Mouse (Mus musculus): ENCODE data around the gene Abcd1.

Gene Abcd1

DNA sequence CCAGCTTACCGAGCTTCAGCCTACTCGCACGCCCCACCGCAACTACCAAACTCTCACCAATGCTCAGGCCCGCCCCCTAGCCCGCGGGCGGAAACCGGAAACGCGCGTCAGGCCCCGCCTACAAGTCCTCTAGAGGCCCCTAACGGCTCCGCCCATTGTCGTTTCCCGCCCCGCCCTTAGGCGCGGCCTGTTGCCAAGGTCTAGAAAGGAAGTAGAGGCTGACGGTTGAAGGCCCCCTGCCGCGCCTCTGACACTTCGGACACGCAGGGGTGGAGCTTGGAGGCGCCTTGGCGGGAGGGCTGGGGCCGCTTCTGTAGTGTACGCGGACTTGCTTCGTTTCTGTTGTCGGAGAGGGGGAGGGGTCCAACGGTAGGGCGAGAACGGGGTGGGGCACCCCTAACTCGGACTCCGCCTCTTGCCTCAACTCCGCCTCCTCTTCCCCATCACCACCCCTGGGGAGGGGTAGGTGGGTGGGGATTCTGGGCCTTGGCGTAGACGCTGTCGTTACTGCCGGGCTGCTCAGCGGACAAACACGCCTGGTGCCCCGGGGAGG is at the start of gene Abcd1, which contains the start of gene Bcap31:
Gene Abcd1, plus strand, starts transcription at position 489 of the 553 bp plus-strand sequence.
Gene Bcap31, minus strand, starts transcription at position 67 of the 553 bp plus-strand sequence.
- in situ Hi-C loops (cut with MboI; ENCODE audit: unreplicated experiment in 2 of 2): loop anchor here (5.0 to 25.0 kb wide), 5 partner anchors 59 to 1696 kb away; partner anchors contain the start of genes Brcc3 (in 1 of the 2), Cmc4 (in 1 of the 2), Mtcp1 (in 1 of the 2) and Srpk3 (in 1 of the 2)

DNA sequence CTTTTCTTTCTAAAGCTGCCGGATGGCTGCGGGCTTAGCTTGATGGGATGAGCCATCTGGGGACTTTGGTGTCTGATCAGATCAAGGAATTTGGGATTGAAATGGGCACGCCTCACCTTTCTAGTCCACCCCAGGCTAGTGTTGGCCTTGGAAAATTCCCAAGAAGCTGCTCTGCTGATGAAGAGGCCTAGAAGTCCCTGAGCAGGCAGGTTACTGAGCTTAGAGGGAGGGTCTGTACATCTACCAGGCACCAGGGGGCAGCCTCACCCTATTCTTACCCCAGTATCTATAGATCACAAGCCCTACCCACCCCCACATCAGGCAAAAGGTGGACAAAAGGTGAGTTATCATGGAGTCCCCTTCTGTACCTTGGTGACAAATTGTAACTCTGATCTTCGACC is 44.4 kb upstream of the Abcd1 start:
- in situ Hi-C loops (cut with MboI; ENCODE audit: unreplicated experiment in 2 of 2): loop anchor here (25.0 kb wide), 2 partner anchors 210 to 660 kb away; partner anchors contain the start of gene Haus7 (in 1 of the 2)

- in situ Hi-C loops (cut with MboI; ENCODE audit: unreplicated experiment in 2 of 2): loop anchor here (25.0 kb wide), 2 partner anchors 211 to 661 kb away; partner anchors contain the start of gene Haus7 (in 1 of the 2)
Observed at GRCm38 (mm10) chrX:73672879-73673618, 43.3 kb upstream of the Abcd1 start, which contains the start of gene Slc6a8. TSS of gene Slc6a8 (plus strand) at chrX:73673150.

- in situ Hi-C loops (cut with MboI; ENCODE audit: unreplicated experiment in 2 of 2): loop anchor here (25.0 kb wide), 2 partner anchors 211 to 661 kb away; partner anchors contain the start of gene Haus7 (in 1 of the 2)
Observed at GRCm38 (mm10) chrX:73673619-73673967, 42.8 kb upstream of the Abcd1 start.

DNA sequence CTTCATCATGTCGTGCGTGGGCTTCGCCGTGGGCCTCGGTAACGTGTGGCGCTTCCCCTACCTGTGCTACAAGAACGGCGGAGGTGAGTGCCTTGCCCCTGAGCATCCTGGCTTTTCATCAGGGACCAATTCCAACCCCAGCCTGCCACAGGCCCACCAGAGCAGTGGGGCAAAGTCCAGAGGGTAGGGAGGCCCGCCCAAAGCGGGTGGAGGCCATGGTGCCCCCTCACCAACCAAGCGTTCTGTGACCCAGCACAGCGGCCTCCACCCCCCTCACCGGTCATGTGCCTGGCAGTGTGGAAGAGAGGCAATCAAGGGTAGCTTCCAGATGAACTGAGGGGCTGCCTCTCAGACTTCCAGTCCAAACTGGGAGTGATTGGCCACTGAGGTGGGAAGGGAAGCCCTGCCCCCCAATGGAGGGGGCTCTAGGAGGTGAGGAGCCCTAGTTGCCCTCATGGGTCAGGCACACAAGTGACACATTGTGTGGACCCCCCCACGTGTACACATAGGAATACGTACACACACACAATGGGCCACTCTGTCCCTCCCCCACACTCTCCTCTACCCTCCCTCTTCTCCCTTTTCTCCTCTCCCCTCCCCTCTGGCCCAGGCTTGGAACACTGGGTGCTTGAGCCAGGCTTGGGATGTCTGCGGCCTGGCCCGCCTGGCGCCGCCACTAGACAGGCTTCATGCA is 42.3 kb upstream of the Abcd1 start:
- in situ Hi-C loops (cut with MboI; ENCODE audit: unreplicated experiment in 2 of 2): loop anchor here (25.0 kb wide), 2 partner anchors 212 to 662 kb away; partner anchors contain the start of gene Haus7 (in 1 of the 2)

DNA sequence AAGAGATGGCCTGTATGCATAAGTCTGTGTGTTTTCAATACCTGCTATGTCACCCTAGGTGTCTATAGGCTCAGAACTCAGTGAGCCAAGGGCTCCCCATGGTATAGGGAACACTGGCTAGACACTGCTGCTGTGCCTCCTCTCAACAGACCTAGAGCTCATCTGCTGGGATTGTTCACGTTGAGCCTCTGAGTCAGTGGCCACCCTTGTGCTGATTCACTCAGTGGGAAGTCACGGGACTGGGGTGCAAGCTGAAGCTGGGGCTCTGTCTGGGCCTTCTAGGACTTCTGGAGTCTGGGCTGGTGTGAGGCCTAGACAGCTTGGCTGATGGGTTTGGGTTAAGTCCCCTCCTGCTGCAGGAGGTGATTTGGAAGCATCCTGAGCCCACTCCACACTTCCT is 41.2 kb upstream of the Abcd1 start:
- in situ Hi-C loops (cut with MboI; ENCODE audit: unreplicated experiment in 2 of 2): no loop called here

DNA sequence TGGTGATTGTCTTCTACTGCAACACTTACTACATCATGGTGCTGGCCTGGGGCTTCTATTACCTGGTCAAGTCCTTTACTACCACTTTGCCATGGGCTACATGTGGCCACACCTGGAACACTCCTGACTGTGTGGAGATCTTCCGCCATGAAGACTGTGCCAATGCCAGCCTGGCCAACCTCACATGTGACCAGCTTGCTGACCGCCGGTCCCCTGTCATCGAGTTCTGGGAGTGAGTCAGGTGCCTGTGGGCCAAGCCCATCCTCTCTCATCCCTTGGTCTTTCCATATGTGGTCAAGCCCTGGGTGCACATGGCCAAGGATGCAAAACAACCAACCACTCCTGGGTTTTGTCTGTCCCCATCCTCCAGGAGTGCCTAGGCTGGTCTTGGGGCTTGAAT is 39.7 kb upstream of the Abcd1 start:
- in situ Hi-C loops (cut with MboI; ENCODE audit: unreplicated experiment in 2 of 2): no loop called here

DNA sequence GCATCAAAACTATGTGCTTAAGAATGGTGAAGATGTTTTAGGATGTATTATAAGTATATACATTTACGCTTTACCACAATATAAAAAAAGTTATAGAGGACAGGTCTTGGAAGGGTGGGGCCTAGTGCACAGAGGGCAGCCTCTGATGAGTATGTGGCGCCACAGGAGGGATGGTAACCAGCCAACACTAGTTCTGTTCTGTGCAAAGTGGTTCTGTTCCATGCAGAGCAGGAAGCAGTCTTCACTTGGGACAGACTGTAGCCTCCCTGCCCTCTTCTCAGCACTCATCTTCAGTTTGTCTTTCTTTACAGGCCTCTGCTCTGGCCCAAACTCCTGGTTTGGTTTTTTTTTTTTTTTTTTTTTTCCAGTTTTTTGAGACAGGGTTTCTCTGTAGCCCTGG is 32.2 kb upstream of the Abcd1 start:
- in situ Hi-C loops (cut with MboI; ENCODE audit: unreplicated experiment in 2 of 2): loop anchor here in 1 of 2 experiments (10.0 kb wide), 1 partner anchor 629 kb away; no protein-coding TSS in a partner anchor

DNA sequence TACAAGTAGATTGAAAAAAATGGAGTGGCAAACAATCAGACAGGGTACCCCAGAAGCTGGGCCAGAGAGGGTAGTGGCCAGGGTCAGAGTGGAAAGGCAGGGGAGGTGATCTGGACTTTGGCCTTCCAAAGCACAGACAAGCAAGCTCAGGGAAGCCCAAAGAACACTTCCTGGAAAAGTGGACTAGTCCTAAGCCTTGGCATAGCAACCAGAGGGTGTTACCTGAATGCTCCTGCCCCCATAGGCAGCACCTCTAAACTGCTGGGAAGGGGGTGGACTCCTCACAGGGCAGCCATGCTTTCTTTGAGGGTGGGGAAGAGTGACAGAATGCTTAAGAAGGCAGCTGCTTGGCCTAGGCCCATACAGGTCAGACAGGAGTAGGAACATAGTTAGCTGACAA is 31.4 kb upstream of the Abcd1 start:
- in situ Hi-C loops (cut with MboI; ENCODE audit: unreplicated experiment in 2 of 2): loop anchor here in 1 of 2 experiments (5.0 to 10.0 kb wide), 2 partner anchors 630 to 727 kb away; no protein-coding TSS in a partner anchor

DNA sequence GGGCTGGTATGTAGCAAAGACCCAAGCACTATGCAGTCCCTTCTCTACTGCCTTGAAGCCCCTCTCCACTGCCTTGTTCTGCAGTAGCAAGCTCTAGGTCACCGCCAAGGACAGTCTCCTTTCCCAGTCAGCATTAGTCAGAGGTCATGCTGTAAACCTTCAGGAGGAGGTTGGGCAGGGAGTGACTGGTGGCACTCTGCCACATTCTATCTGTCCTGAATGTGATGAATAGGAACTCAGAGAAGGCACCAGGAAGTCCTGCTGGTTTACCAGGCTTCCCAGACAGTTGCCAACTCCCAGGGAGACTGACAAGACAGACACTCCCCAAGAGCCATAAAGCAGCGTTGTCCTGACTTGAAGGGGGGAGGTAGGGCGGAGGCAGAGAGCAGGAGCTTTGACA is 30.8 kb upstream of the Abcd1 start:
- in situ Hi-C loops (cut with MboI; ENCODE audit: unreplicated experiment in 2 of 2): loop anchor here in 1 of 2 experiments (5.0 to 10.0 kb wide), 2 partner anchors 631 to 727 kb away; no protein-coding TSS in a partner anchor

GRCm38 (mm10) chrX:73690917-73691629 is 25.3 kb upstream of the Abcd1 start:
- in situ Hi-C loops (cut with MboI; ENCODE audit: unreplicated experiment in 2 of 2): no loop called here

- in situ Hi-C loops (cut with MboI; ENCODE audit: unreplicated experiment in 2 of 2): loop anchor here (25.0 kb wide), 2 partner anchors 712 to 1712 kb away; partner anchors contain the start of genes Brcc3 (in 1 of the 2), Cmc4 (in 1 of the 2) and Mtcp1 (in 1 of the 2)
Observed at GRCm38 (mm10) chrX:73700472-73700871, 15.9 kb upstream of the Abcd1 start.

GRCm38 (mm10) chrX:73715476-73716108 is 805 bp upstream of the Abcd1 start:
- in situ Hi-C loops (cut with MboI; ENCODE audit: unreplicated experiment in 2 of 2): loop anchor here (5.0 to 25.0 kb wide), 5 partner anchors 59 to 1697 kb away; partner anchors contain the start of genes Brcc3 (in 1 of the 2), Cmc4 (in 1 of the 2), Mtcp1 (in 1 of the 2) and Srpk3 (in 1 of the 2)

DNA sequence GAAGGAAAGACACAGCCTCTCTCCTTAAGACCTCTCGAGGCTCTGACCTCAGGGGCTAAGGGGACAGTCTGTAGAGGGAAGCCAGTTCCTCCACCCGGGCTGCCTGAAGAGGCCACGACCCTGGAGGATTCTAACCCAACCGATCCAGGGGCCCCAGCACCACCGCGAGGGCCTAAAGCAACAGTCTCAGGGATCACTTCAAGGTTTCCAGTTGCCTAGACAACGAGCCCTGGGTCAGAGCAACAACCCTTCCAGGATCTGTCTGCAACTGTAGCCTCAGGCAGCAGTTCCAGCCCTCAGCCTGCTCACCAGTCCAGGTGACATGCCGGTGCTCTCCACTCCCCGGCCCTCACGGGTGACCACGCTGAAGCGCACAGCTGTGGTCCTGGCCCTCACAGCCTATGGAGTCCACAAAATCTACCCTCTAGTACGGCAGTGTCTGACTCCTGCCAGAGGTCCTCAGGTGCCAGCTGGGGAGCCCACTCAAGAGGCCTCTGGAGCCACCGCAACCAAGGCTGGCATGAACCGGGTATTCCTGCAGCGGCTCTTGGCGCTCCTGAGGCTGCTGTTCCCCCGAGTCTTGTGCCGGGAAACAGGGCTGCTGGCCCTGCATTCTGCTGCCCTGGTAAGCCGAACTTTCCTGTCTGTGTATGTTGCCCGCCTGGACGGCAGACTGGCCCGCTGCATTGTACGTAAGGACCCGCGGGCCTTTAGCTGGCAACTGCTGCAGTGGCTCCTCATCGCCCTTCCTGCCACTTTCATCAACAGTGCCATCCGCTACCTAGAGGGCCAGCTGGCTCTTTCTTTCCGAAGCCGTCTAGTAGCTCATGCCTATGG is 530 bp downstream of the Abcd1 start:
- in situ Hi-C loops (cut with MboI; ENCODE audit: unreplicated experiment in 2 of 2): loop anchor here (5.0 to 25.0 kb wide), 5 partner anchors 58 to 1695 kb away; partner anchors contain the start of genes Brcc3 (in 1 of the 2), Cmc4 (in 1 of the 2), Mtcp1 (in 1 of the 2) and Srpk3 (in 1 of the 2)

GRCm38 (mm10) chrX:73717667-73718066 is 1.3 kb downstream of the Abcd1 start:
- in situ Hi-C loops (cut with MboI; ENCODE audit: unreplicated experiment in 2 of 2): loop anchor here (5.0 to 25.0 kb wide), 5 partner anchors 57 to 1695 kb away; partner anchors contain the start of genes Brcc3 (in 1 of the 2), Cmc4 (in 1 of the 2), Mtcp1 (in 1 of the 2) and Srpk3 (in 1 of the 2)

DNA sequence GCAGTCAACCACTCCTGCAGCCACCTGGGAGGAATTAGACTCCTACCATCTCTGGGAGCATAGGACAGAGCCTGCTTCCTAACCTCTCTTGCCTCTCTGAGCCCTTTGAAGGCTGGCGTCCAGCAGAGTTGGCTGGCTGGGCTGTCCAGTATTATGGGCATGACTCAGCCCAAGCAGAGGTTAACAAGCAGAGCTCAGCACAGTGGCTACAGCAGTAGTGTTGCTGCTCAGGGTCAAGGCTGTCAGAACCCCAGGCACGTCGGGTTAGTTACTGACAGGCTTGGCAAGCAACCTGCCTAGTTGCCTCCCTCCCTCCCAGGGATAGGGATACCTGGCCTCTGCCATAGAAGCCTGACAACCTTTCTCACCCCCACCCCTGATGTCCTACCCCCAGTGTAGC is 1.9 kb downstream of the Abcd1 start:
- in situ Hi-C loops (cut with MboI; ENCODE audit: unreplicated experiment in 2 of 2): loop anchor here (5.0 to 25.0 kb wide), 5 partner anchors 57 to 1694 kb away; partner anchors contain the start of genes Brcc3 (in 1 of the 2), Cmc4 (in 1 of the 2), Mtcp1 (in 1 of the 2) and Srpk3 (in 1 of the 2)

- in situ Hi-C loops (cut with MboI; ENCODE audit: unreplicated experiment in 2 of 2): loop anchor here (5.0 to 25.0 kb wide), 5 partner anchors 56 to 1693 kb away; partner anchors contain the start of genes Brcc3 (in 1 of the 2), Cmc4 (in 1 of the 2), Mtcp1 (in 1 of the 2) and Srpk3 (in 1 of the 2)
Observed at GRCm38 (mm10) chrX:73718686-73719362, 2.4 kb downstream of the Abcd1 start.
